Mouse (Mus musculus) macrophage (primary cell): ENCODE results near the gene C1ql4. TPM values are rescaled to one million over a fixed set of nuclear protein-coding genes. Genes with fewer than 3 reads are reported as not detected.
"Not testable (repeated sequence)": the region's sequence is repeated elsewhere in the genome, so short reads cannot be mapped to it uniquely, and the experiment has no call there.

Experiments
- H3K27ac ChIP-seq: fragments of 350-480 bp; formaldehyde crosslinking; 2 replicates; pipeline ENCODE4 v1.9.0; 2021
- H3K36me3 ChIP-seq: fragments of 350-480 bp; formaldehyde crosslinking; 2 replicates; pipeline ENCODE4 v1.9.0; 2021; ENCODE audit errors: inconsistent target
- H3K4me3 ChIP-seq: fragments of 350-480 bp; formaldehyde crosslinking; 2 replicates; pipeline ENCODE4 v1.9.0; 2021; ENCODE audit errors: inconsistent target
- H3K79me2 ChIP-seq: fragments of 350-480 bp; formaldehyde crosslinking; 2 replicates; pipeline ENCODE4 v1.9.0; 2021; ENCODE audit errors: inconsistent target
- WGBS: methylation state at CpG from one replicate; pipeline ENCODE4 v1.1.7; 2026; ENCODE audit warnings: inconsistent platforms; ENCODE audit not compliant: missing documents; 5-methylcytosine and 5-hydroxymethylcytosine counted together
- polyA plus RNA-seq: library from polyadenylated mRNA; stranded (reverse); fragments of 250-400 nt; gene quantifications from 3 replicates; pipeline ENCODE4 v1.2.4, GENCODE M21; 2018; ENCODE audit warnings: inconsistent platforms

Gene C1ql4
- polyA plus RNA-seq, 1 experiment from 2014 or later, result not detected

GRCm38 (mm10) chr15:99071988-99072387 is 15.6 kb downstream of the C1ql4 start:
- WGBS, result 100% methylated on average over 1 of the region's 1 CpGs
- Histone ChIP-seq H3K36me3 (no peaks in the 10 kb centered on the region), H3K79me2 (peaks cover 8% of the 10 kb centered on the region; the same call in 1 of the 2 replicates), H3K4me3 (no peak overlapping the region), H3K27ac (no peak overlapping the region)

DNA sequence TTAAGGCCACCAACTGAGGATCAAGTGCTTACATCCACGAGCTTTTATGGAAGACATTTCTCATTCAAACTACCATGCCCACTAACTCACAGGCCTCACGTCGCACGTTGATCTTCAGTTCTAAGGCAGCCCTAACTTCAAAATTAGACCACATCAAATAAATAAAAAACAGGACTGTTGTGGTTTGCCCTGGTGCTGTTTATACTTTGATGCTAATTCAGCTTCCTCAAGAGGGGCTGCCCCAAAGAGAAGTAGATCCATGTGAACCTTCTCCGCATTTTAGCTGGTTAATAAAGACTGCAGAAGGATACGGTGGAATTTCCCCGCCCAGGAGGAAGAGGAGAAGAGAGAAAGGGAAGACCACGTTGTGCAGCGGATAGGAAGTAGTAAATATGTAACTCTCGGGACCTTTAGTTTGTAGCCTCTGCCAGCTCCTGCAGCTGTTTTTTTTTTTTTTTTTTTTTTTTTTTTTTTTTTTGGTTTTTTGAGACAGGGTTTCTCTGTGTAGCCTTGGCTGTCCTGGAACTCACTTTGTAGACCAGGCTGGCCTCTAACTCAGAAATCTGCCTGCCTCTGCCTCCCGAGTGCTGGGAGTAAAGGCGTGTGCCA is 22.0 kb downstream of the C1ql4 start:
- whole genome bisulfite sequencing, result 71% methylated on average over 11 of the region's 12 CpGs
- Histone ChIP-seq H3K36me3 (no peaks in the 10 kb centered on the region), H3K27ac (no peak overlapping the region), H3K79me2 (no peaks in the 10 kb centered on the region), H3K4me3 (no peak overlapping the region)

DNA sequence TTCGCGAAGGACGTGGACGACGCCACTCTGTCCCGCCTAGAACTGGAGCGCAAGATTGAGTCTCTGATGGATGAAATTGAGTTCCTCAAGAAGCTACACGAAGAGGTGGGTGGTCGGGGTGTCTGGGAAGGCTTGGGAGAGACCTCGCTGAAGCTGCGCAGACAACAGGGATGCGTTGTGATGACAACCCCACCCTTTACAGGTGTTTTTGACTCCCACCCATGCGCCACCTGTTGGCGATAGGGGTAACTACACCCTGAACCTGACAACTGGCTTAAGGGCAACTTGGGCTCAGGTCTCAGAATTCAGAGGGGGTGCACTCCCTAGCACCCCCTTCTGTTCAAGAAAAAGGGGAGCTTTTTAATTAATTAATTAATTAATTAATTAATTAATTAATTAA is 31.3 kb downstream of the C1ql4 start:
- no peak overlapping the region for H3K4me3 ChIP-seq
- no peaks in the 10 kb centered on the region for H3K79me2 ChIP-seq
- 24% methylated on average over 14 of the region's 14 CpGs for WGBS
- no peak overlapping the region for H3K27ac ChIP-seq
- H3K36me3 ChIP-seq, result no peaks in the 10 kb centered on the region

GRCm38 (mm10) chr15:99055511-99055961 is 32.1 kb downstream of the C1ql4 start:
- no peaks in the 10 kb centered on the region for H3K36me3 ChIP-seq
- 3% methylated on average over 37 of the region's 37 CpGs for WGBS
- H3K4me3 ChIP-seq, result no peak overlapping the region
- H3K79me2 ChIP-seq, result no peaks in the 10 kb centered on the region
- H3K27ac ChIP-seq, result no peak overlapping the region

- Histone ChIP-seq H3K36me3 (no peaks in the 10 kb centered on the region), H3K79me2 (no peaks in the 10 kb centered on the region), H3K4me3 (no peak within 1 kb of the TSS), H3K27ac (no peak within 1 kb of the TSS)
- 9% methylated on average over 27 of the region's 30 CpGs for WGBS
These were observed 32.6 kb downstream of the C1ql4 start, which contains the start of gene Prph for GRCm38 (mm10) chr15:99055040-99055439. Gene Prph (plus strand): TSS chr15:99055174.

DNA sequence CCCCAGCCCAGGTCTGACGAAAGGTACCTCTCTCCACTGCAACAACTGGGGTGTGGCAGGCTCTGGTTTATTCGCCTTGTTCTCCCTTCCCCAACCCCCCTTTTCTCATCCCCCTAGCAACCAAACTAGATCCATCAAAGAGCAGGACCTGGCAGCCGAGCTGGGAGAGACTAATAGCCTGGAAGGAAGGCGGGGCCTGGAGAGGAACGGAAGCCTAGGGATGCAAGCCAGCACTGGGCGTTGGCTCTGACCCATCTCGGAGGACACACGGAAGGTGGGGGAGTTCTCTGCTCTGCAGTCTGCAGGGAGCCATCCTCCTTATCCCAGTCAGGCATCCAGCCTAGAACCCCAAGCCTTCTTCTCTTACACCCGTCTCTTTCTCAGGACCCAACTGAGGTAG is 34.2 kb downstream of the C1ql4 start:
- Histone ChIP-seq H3K27ac (no peak overlapping the region), H3K36me3 (no peaks in the 10 kb centered on the region), H3K79me2 (no peaks in the 10 kb centered on the region), H3K4me3 (no peak overlapping the region)
- 90% methylated on average over 9 of the region's 9 CpGs for WGBS

GRCm38 (mm10) chr15:99049473-99050253 is 38.0 kb downstream of the C1ql4 start:
- H3K36me3 ChIP-seq, result no peaks in the 10 kb centered on the region
- no peaks in the 10 kb centered on the region for H3K79me2 ChIP-seq
- 39% methylated on average over 13 of the region's 13 CpGs for WGBS
- no peak overlapping the region for H3K27ac ChIP-seq
- no peak overlapping the region for H3K4me3 ChIP-seq

DNA sequence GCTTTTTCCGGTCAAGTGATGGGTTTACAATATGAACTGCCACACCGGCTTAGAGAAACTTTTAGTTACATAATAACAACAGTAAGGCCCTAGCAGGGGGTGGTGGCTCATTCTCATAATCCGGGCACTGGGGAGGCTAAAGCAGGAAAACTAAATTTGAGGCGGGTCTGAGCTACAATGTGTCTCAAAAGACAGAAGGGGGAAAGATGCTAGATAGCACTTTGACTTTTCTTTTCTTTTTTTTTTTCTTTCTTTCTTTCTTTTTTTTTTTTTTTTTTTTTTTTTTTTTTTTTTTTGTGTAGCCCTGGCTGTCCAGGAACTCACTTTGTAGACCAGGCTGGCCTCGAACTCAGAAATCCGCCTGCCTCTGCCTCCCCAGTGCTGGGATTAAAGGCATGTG is 41.9 kb downstream of the C1ql4 start:
- 78% methylated on average over 4 of the region's 6 CpGs for WGBS
- not testable (repeated sequence) for H3K4me3 ChIP-seq, H3K36me3 ChIP-seq, H3K27ac ChIP-seq, H3K79me2 ChIP-seq

DNA sequence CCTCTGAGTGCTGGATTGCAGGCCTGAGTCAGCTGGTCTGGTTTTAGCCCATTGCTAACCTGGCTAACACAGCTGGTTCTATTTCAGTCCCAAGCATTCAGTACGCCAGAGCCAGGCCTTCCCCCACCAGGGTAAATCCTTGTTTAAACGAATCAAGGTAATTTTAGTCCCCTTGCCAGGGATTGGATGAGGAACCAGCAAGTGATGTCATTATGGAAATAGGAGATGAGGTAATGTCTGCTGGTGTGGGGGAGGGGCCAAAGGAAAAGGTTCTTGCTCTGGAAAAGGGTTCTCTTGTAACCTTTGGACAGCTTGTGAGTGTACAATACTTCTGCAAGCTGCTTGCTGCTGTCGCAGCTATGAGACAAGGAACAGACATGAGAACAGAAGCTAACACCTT is 42.8 kb downstream of the C1ql4 start:
- Histone ChIP-seq H3K4me3 (no peak overlapping the region), H3K79me2 (no peaks in the 10 kb centered on the region), H3K36me3 (no peaks in the 10 kb centered on the region), H3K27ac (no peak overlapping the region)
- 65% methylated on average over 3 of the region's 3 CpGs for WGBS

- Histone ChIP-seq H3K27ac (no peak overlapping the region), H3K79me2 (no peaks in the 10 kb centered on the region), H3K36me3 (no peaks in the 10 kb centered on the region), H3K4me3 (no peak overlapping the region)
- 89% methylated on average over 5 of the region's 5 CpGs for WGBS
These were observed 45.3 kb downstream of the C1ql4 start for GRCm38 (mm10) chr15:99042334-99042733.

DNA sequence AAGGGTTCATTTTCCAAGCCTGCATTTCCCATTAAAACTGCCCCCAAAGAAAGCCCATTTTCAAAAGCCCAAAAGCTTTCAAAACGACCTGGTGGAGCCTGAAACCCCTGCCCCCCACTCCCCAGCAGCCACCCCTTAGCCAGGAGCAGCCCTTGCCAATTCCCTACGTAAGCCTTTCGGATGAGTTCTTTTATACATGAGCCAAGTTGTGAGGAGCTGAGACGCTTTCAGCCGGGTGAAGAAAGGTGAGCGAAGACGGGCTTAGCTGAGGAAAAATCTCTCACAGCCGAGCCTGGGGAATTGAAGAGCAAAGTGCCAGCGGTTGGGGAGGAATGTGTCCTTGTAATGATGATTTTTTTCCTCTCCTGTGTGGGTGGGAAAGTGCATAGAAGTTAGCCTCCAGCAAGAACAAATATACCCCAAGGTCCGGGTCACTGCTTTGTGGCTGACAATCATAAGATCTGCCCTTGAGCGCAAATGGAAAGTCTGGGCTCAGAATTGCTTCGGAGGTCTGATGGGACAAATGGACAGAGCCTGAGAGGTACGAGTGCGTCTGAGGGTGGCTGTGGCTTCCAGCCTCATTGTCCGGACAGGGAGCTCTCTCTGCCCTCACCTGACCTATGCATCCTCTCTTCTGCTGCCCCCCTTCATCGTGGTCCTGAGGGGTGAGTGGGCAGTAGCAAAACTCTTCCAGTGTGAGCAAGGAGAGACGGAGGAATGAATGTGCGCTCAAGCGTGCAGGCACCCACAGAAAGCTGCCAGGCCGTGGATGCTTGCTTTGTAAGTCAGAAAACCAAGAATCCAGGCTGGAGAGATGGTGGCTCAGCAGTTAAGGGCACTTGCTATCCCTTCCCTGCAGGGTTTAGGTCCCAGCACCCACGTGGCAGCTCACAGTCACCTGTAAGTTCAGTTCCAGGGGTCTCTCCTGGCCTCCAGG is 46.4 kb downstream of the C1ql4 start:
- H3K4me3 ChIP-seq, result no peak overlapping the region
- H3K36me3 ChIP-seq, result peaks cover 7% of the 10 kb centered on the region; the same call in 1 of the 2 replicates
- H3K79me2 ChIP-seq, result peaks cover 5% of the 10 kb centered on the region
- no peak overlapping the region for H3K27ac ChIP-seq
- 89% methylated on average over 21 of the region's 21 CpGs for WGBS

DNA sequence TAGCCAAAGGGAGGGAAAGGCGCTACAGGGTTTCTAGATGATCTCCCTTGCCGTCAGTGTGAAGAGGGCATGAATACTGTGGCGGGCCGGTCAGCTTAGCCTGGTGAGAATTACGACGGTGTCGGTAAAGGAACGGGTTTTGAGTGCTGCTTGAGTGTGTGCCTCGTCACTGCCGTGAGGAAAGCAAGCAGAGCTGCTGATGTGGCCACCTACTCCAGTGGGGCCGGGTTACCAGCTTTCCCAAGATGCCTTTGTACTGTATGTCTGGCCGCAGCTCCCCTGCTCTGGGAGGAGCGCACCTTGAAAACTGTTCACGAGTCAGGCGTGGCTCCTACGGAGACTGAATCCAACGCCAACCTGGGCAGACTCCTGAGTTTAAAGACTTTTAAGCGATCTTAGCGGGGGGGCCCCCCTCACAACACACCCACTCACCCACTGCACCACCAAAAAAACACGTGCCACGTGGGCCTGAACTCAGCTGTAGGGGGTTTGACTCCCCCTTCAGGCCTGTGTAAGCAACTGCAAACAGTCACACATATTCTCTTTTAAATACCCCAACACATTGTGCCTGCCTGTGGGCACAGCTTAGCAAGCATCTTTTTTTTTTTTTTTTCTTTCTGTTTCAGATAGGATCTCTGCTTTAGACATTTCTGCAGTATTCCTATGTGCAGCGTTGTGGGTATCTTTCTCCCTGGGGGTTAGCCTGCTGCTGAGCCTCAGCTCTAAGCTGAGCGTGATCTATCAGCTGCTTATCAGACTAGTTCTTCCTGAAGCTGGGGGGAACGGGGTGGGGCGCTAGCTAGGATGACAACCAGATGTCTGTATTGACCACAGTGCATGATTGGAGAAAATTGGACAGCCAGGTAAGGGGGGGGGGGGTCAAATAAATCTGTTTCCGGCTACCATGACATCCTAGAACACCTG is 47.4 kb downstream of the C1ql4 start:
- no peak overlapping the region for H3K27ac ChIP-seq
- peaks cover 14% of the 10 kb centered on the region for H3K79me2 ChIP-seq
- H3K36me3 ChIP-seq, result peaks cover 16% of the 10 kb centered on the region; the same call in 1 of the 2 replicates
- WGBS, result 88% methylated on average over 26 of the region's 26 CpGs
- H3K4me3 ChIP-seq, result no peak overlapping the region

- Histone ChIP-seq H3K36me3 (peaks cover 24% of the 10 kb centered on the region; the same call in 1 of the 2 replicates), H3K27ac (no peak overlapping the region), H3K4me3 (no peak overlapping the region), H3K79me2 (peaks cover 24% of the 10 kb centered on the region)
- 80% methylated on average over 2 of the region's 4 CpGs for WGBS
These were observed 48.3 kb downstream of the C1ql4 start for GRCm38 (mm10) chr15:99039306-99039705.

GRCm38 (mm10) chr15:99038797-99039196 is 48.8 kb downstream of the C1ql4 start:
- no peak overlapping the region for H3K4me3 ChIP-seq
- over 99% methylated on average over 5 of the region's 5 CpGs for whole genome bisulfite sequencing
- H3K27ac ChIP-seq, result no peak overlapping the region
- H3K79me2 ChIP-seq, result peaks cover 26% of the 10 kb centered on the region
- H3K36me3 ChIP-seq, result peaks cover 24% of the 10 kb centered on the region; the same call in 1 of the 2 replicates
